ENCODE assay signal across 8 mouse cellular contexts in genomic region chr4:95160912-95161669, GRCm38 (mm10).
DNase-seq lines count a peak whose midpoint lies in the region; ATAC-seq and TF ChIP-seq lines count a peak whose summit lies in the region.

No protein-coding gene starts in this region.

- peak overlapping the region; percentile 92 for H3K27ac ChIP-seq in embryonic facial prominence, embryonic 13.5 days
- peak overlapping the region; percentile 99 for H3K27ac ChIP-seq in kidney, adult 2 months (ENCODE audit: insufficient read depth, low read depth, low read length)
- peak overlapping the region; percentile 81 for H3K27ac ChIP-seq in limb, embryonic 11.5 days (replicated peaks; ENCODE audit: low read depth, low read length)
- H3K27ac ChIP-seq in midbrain, embryonic 13.5 days = peak overlapping the region; percentile 77
- peak overlapping the region; percentile 99 for H3K27ac ChIP-seq in small intestine, adult 2 months (ENCODE audit: insufficient read depth, low read depth, low read length)

- peak overlapping the region; percentile 70 for H3K4me2 ChIP-seq in embryonic facial prominence, embryonic 13.5 days
- peak overlapping the region; percentile 76 for H3K4me2 ChIP-seq in limb, embryonic 11.5 days (ENCODE audit: low read depth, severe bottlenecking)
- H3K4me2 ChIP-seq in midbrain, embryonic 13.5 days (replicated peaks) = peak overlapping the region; percentile 77

- H3K9ac ChIP-seq in embryonic facial prominence, embryonic 13.5 days = peak overlapping the region; percentile 77
- H3K9ac ChIP-seq in limb, embryonic 11.5 days (ENCODE audit: low read length) = peak overlapping the region; percentile 72
- peak overlapping the region; percentile 75 for H3K9ac ChIP-seq in midbrain, embryonic 13.5 days (replicated peaks)

- peak; percentile 41; the same call in 1 of the 2 replicates for TF ChIP-seq CTCF in kidney, adult 2 months (conservative IDR thresholded peaks at IDR 0.05; ENCODE audit: insufficient read depth, insufficient read length, low read depth, low read length)
- no peak; the same call in 1 of the 2 replicates for TF ChIP-seq CTCF in small intestine, adult 2 months (IDR thresholded peaks at IDR 0.05; ENCODE audit: extremely low read depth, insufficient read length, insufficient replicate concordance, low read depth, low read length)

- H3K4me3 ChIP-seq in embryonic facial prominence, embryonic 13.5 days = peak overlapping the region; percentile 52
- peak overlapping the region; percentile 62 for H3K4me3 ChIP-seq in kidney, adult 2 months (ENCODE audit: insufficient read depth, low read depth, low read length)
- peak overlapping the region; percentile 39 for H3K4me3 ChIP-seq in limb, embryonic 11.5 days (ENCODE audit: low read depth, low read length)
- peak overlapping the region; percentile 56 for H3K4me3 ChIP-seq in midbrain, embryonic 13.5 days (replicated peaks)
- peak overlapping the region; percentile 72 for H3K4me3 ChIP-seq in small intestine, adult 2 months (ENCODE audit: low read depth, low read length)

- peak; percentile 55 for TF ChIP-seq POLR2A in kidney, adult 2 months (IDR thresholded peaks at IDR 0.05; ENCODE audit: low read depth, low read length)
- no peak; the same call in 1 of the 2 replicates for TF ChIP-seq POLR2A in small intestine, adult 2 months (IDR thresholded peaks at IDR 0.05; ENCODE audit: low read depth, low read length)

- H3K27me3 ChIP-seq in embryonic facial prominence, embryonic 13.5 days = no peaks in the 10 kb centered on the region
- H3K27me3 ChIP-seq in kidney, adult 2 months (replicated peaks; ENCODE audit: control insufficient read depth, insufficient read depth, low read length) = no peaks in the 10 kb centered on the region
- H3K27me3 ChIP-seq in limb, embryonic 11.5 days (ENCODE audit: control insufficient read depth, insufficient read depth, low read length) = no peaks in the 10 kb centered on the region
- 0 out of 2 replicates have a peak, but pooled peaks cover 4% of the 10 kb centered on the region for H3K27me3 ChIP-seq in midbrain, embryonic 13.5 days
- no peaks in the 10 kb centered on the region for H3K27me3 ChIP-seq in small intestine, adult 2 months (ENCODE audit: control insufficient read depth, insufficient read depth, low read length)

- H3K36me3 ChIP-seq in embryonic facial prominence, embryonic 13.5 days = no peaks in the 10 kb centered on the region
- H3K36me3 ChIP-seq in kidney, adult 2 months (ENCODE audit: control insufficient read depth, insufficient read depth, low read length) = no peaks in the 10 kb centered on the region
- H3K36me3 ChIP-seq in limb, embryonic 11.5 days (ENCODE audit: control insufficient read depth, insufficient read depth, low read length) = no peaks in the 10 kb centered on the region
- no peaks in the 10 kb centered on the region for H3K36me3 ChIP-seq in midbrain, embryonic 13.5 days
- no peaks in the 10 kb centered on the region for H3K36me3 ChIP-seq in small intestine, adult 2 months (ENCODE audit: control insufficient read depth, insufficient read depth, low read length)

- no peaks in the 10 kb centered on the region for H3K9me3 ChIP-seq in embryonic facial prominence, embryonic 13.5 days
- no peaks in the 10 kb centered on the region for H3K9me3 ChIP-seq in limb, embryonic 11.5 days (ENCODE audit: control insufficient read depth, low read length)
- H3K9me3 ChIP-seq in midbrain, embryonic 13.5 days = no peaks in the 10 kb centered on the region

- H3K4me1 ChIP-seq in embryonic facial prominence, embryonic 13.5 days = 0 out of 2 replicates have a peak, but pooled peaks cover 3% of the 10 kb centered on the region
- peaks cover 15% of the 10 kb centered on the region; the same call in 1 of the 2 replicates for H3K4me1 ChIP-seq in kidney, adult 2 months (ENCODE audit: control insufficient read depth, insufficient read depth, low read length)
- H3K4me1 ChIP-seq in limb, embryonic 11.5 days (ENCODE audit: control insufficient read depth, insufficient read depth, low read length) = 0 out of 2 replicates have a peak, but pooled peaks cover 2% of the 10 kb centered on the region
- peaks cover 15% of the 10 kb centered on the region for H3K4me1 ChIP-seq in midbrain, embryonic 13.5 days (replicated peaks)
- peaks cover 24% of the 10 kb centered on the region for H3K4me1 ChIP-seq in small intestine, adult 2 months (ENCODE audit: control insufficient read depth, insufficient read depth, insufficient read length, low read length)

- DNase-seq in 3134 (ENCODE audit: extremely low read depth, insufficient read length, low spot score) = peak; percentile 94
- DNase-seq in adrenal gland, postnatal 36 days = peak; percentile 97
- peak; percentile 92 to 96 for DNase-seq in heart, adult 18-20 months
- peak; percentile 96 for DNase-seq in kidney, adult 2 months
- DNase-seq in limb, embryonic 11.5 days (ENCODE audit: low spot score) = peak; percentile 83

- 1% methylated on average over 53 of the region's 53 CpGs for WGBS in embryonic facial prominence, embryonic 13.5 days
- WGBS in kidney, adult 2 months = 3% methylated on average over 53 of the region's 53 CpGs
- 2% methylated on average over 53 of the region's 53 CpGs for WGBS in limb, embryonic 11.5 days
- 1% methylated on average over 48 of the region's 53 CpGs for WGBS in midbrain, embryonic 13.5 days
- under 1% methylated on average over 53 of the region's 53 CpGs for WGBS in small intestine, adult 2 months

- peak; percentile 94 for ATAC-seq in embryonic facial prominence, embryonic 13.5 days (ENCODE audit: insufficient number of reproducible peaks, insufficient read depth, low FRiP score, low TSS enrichment, low read depth)
- ATAC-seq in limb, embryonic 11.5 days (ENCODE audit: insufficient number of reproducible peaks, low FRiP score, low TSS enrichment, low read depth) = peak; percentile 88
- ATAC-seq in midbrain, embryonic 13.5 days = peak; percentile 95

Comparison
In these comparisons a context has a peak if more than half of its experiments do, and no peak if none do; other contexts are left out.
1. Peak in every context shown above with its lines: DNase-seq, ATAC-seq, H3K4me3 ChIP-seq and H3K27ac ChIP-seq.